Mouse (Mus musculus) heart, postnatal 36 days (tissue): ENCODE results near the gene Wbp1. TPM values are rescaled to one million over a fixed set of nuclear protein-coding genes. Genes with fewer than 3 reads are reported as not detected.
A peak's percentile ranks its signal among the peaks of the same experiment; 100 is the strongest.
"Not testable (repeated sequence)": the region's sequence is repeated elsewhere in the genome, so short reads cannot be mapped to it uniquely, and the experiment has no call there.

Experiments used
- DNase-seq, 2 experiments: peaks; one replicate each; pipeline ENCODE4 v3.0.0; 2021 to 2022
- intact Hi-C: fragments of 180-260 bp; cut with DNase I; formaldehyde crosslinking; loops from one replicate; pipeline ENCODE4 v1.15.1; 2025
- total RNA-seq, 2 experiments: library from RNA; stranded (reverse); gene quantifications; 2 replicates each; pipeline ENCODE4 v1.2.3; 2021

Wbp1 gene
- total RNA-seq = 10 to 100 TPM; 71.0 to 71.7 TPM

- DNase-seq = peak; percentile 88 to 93
- intact Hi-C loops = no loop called here
Observed at GRCm38 (mm10) chr6:83120930-83121862, at the start of gene Wbp1. TSS of gene Wbp1 (minus strand) at chr6:83121559.

DNA sequence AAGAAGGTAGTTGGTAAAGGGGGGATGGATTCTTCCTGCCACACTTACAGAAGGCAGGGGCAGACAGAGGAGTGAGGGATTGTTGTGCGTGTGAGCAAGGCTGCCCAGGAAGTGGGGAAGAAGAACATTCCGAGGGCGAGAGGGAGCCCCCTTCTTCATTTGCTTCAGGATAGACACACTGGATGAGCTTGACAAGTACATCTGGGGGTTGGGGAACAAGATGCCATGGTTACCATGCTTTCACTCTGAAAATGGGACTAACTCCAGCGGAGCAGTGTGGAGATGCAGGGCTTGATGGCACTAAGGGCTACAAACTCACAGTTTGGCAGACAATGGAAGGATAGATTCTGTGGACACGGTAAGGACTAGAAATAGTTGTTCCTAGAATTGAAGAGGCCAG is 49.7 kb upstream of the Wbp1 start:
- intact Hi-C loops = no loop called here
- DNase-seq = no peak

- intact Hi-C loops = no loop called here
- DNase-seq = no peak
Observed at GRCm38 (mm10) chr6:83169872-83170271, 48.5 kb upstream of the Wbp1 start.

DNA sequence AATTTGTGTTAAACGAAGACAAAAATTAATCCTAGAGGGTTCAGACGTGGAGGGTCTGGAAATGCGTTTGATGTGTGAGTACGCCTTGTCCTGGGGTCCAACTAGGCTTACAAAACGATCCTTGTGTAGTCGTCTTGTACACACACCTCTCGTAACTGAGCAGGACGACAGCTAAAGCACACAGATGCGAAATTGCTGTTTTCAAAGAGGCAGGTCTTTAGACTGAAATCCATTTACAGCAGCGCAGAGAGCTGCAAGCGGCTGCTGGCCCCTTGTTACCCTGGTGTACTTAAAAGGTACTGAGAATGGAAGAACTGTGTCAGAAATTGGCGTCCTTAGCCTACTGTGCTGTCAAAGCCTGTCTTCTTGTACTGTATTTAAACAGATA is 44.9 kb upstream of the Wbp1 start:
- no peak for DNase-seq
- intact Hi-C loops = no loop called here

DNA sequence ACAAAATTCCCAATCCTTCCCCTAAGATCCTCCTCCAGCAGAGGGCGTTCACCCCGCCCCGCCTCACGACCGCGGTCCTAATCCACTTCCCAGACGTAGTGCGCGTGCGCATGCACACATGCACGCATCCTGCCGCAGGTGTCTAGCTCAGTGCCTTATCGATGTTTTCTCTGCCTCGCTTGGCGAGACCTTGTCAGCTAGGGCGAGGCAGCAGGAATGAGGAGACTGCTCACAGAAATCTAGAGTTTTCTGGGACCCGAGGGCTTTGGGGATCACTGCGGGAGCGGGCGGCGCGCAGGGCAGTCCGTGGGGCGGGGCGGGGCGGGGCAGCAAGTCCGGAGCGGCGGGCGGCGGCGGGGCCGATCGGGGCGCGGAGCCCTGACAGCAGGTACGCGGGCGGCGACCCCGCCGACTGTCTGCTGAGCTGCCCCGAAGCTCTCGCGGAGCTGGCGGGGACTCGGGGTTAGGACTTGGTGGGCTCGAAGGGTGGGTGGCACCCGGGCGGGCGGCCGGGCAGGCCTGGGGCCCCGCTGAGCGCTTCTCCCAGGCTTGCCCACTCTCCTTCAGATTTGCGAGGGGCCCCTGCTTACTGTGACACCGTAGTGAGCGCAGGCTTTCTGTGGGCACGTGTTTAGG is 44.4 kb upstream of the Wbp1 start, which contains the start of gene Dctn1:
Gene Dctn1, plus strand, starts transcription at position 314 of the 636 bp plus-strand sequence.
- DNase-seq = peak; percentile 94 to 98
- intact Hi-C loops = no loop called here

DNA sequence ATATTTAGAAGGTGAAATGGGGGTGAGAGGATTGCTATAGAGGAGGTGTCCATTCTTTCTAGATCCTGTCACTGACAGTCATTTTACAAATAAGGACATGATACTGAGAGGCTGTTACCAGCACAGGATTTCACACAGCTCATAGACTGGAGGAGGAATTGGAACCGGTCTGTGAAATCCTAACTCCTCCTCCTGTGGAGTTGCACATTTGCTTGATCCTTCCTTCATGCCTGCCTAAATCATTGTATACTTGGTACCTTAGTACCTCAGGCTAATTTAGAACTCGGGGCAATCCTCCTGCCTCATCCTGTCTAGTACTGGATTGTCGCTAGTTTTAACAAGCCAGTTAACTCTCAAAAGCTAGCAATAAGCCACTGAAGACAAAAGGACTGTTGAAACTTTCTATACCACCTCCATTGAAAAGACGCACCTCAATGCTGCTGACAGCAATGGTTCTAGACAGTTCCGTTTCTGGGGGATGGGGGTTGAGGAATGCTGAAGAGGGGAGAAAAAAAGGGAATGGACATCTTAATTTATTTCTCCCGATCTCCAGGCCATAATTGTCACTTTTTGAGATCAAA is 43.8 kb upstream of the Wbp1 start:
- peak in 1 of 2 experiments; percentile 9 for DNase-seq
- intact Hi-C loops = no loop called here

GRCm38 (mm10) chr6:83162701-83163100 is 41.3 kb upstream of the Wbp1 start:
- intact Hi-C loops = loop anchor here (5.0 kb wide), 1 partner anchor 115 kb away; no protein-coding TSS in a partner anchor
- peak; percentile 56 for DNase-seq

DNA sequence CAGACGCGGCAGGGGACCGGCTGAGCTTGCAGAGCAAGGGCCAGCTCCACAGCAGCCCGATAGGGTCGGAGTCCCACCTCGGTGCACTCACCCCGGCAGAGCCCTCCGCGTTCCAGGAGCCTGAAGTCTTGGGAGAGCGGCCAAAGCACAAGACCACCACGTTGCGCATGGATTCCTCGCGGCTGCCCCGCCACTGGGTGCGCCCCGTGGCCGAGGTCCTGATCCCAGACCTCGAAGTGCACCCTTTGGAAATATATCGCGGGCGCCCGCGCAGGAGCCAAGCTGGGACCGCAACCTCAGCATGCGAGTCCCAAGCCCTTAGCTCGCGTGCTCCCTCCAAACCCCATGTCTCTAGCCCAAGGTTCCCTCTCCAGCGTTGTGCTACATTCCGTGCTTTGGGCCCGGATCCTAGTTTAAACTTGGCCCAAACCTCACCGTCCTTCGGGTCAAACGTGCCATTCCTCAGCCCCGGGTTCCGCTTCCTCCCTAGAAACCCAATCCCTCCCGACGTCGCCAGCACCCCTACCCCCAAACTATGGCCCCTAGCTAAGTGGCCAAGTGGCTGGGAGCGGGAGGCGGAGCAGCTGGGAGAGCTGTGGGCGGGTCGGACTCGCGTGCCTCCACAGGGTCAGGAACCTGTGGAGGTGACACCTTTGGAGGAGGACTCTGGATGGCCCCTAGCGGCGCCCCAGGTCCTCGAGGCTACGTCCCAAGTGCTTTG is 40.7 kb upstream of the Wbp1 start:
- peak; percentile 40 to 53 for DNase-seq

DNA sequence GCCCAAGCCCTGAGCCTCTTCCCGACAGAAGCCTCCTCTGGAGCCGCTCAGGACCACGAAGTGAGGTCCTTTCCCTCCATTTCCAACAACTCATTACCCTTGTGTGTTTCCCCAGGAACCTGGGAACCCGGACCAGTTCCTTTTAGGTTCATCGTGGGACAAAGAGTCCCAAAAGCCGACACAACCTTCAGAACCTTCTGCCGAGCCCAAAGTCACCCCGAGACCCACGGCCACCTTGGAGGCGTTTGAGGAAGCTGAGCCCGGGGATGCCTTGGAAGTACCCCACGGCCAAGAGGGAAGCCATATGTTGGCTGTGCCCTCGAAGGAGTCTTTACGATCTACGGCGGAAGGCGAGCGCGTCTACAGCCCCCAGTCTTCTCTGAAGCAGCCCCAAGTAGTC is 40.1 kb upstream of the Wbp1 start:
- DNase-seq = no peak
- intact Hi-C loops = loop anchor here (2.0 to 5.0 kb wide), 3 partner anchors 45 to 165 kb away; no protein-coding TSS in a partner anchor

More for the DNA sequence above, 40.7 kb upstream of the Wbp1 start:
- intact Hi-C loops = loop anchor here (2.0 to 5.0 kb wide), 3 partner anchors 45 to 165 kb away; no protein-coding TSS in a partner anchor

- intact Hi-C loops = not testable (repeated sequence)
- DNase-seq = peak in 1 of 2 experiments; percentile 16
Observed at GRCm38 (mm10) chr6:83159456-83159855, 38.1 kb upstream of the Wbp1 start.

DNA sequence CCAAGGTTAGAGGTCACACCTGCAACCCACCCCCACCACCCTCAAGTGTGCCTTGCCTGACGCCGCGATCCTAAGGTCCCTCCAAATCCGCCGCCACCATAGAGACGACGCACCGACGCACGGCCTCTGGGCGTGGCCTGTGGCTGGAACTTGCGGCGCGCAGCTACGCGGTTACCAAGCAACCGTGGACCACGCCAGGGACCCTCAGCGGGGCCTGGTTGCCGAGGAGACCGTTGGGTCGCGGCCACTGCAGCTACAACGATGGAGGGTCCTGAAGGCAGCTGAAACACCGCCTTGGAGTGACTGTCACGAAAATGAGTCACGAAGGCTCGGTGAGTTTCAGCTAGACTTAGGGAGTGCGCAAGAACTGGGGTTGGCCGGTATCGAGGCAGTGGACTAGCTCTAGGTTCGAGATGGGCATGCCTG is 34.9 kb upstream of the Wbp1 start, which contains the start of the genes Wdr54 and 1700003E16Rik:
Gene Wdr54, minus strand, starts transcription at position 139 of the 426 bp plus-strand sequence.
Gene 1700003E16Rik, plus strand, starts transcription at position 146 of the 426 bp plus-strand sequence.
- intact Hi-C loops = no loop called here
- DNase-seq = peak; percentile 51 to 63

DNA sequence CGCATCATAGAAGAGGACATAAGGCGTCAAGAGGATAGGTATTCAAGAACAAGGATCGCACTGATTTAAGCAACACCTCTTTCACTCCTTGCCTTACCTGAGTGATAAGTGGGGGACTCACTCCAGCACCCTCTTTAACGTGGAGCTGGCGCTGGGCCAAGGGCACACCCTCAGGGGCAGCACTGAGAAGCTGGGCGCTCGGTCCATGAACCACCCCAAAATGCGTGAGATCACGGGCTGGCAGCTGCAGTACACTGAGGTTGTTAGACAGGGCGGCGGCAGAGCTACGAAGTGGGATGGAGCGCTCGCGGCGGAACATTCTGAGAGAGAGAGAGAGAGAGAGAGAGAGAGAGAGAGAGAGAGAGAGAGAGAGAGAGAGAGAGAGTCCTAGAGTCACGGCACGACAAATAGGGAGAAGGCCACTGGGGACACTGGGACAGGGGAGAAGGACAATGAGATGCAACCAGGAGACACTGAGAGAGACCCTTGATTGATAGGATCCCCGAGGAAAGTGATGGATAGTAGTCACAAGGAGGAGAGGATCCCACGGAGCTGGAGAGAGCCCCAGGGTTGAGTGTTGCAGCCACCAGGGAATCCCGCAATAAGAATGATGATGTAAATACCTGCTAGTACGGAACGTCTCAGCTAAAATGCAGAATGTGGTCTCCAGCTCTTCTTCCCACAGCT is 34.3 kb upstream of the Wbp1 start:
- intact Hi-C loops = no loop called here
- peak in 1 of 2 experiments; percentile 11 for DNase-seq

DNA sequence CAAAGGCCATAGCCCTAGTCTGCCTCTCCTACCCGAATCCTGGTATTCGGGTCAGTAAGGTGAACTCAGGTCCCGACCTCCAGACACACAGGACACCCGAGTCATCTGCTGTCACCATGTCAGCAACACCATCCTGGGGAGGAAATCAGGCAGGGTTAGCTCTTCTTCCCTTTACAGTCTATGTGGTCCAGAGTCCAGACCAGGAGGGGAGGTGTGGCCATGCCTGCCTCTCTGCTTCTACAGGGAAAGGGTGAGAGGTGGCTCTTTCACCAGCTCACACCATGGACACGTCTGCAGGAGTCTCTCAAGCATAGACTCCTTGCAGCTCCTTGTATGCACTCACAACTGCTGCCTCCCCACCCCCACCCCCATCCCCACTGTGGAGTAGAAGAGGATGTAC is 32.1 kb upstream of the Wbp1 start:
- intact Hi-C loops = no loop called here
- no peak for DNase-seq

DNA sequence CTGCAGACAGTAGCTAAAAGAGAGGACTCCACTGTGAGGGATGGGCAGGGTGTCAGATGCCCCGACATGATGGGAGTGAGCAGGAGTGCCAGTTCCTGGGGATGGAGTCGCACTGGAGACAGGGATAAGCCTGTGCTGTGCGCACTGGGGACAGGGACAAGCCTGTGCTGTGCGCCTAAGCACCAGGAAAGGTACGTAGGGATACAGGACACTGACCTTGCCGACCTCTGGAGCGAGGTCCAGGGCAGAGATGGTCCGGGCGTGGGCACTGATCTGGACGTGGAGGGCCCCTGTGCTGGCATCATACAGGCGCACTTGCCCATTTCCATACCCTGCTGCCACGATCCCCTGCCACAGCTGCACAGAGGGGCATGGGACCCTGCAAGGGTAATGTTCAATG is 31.7 kb upstream of the Wbp1 start:
- no peak for DNase-seq
- intact Hi-C loops = no loop called here

- no peak for DNase-seq
- intact Hi-C loops = no loop called here
Observed at GRCm38 (mm10) chr6:83151721-83152120, 30.4 kb upstream of the Wbp1 start.

- no peak for DNase-seq
- intact Hi-C loops = no loop called here
Observed at GRCm38 (mm10) chr6:83147280-83147679, 25.9 kb upstream of the Wbp1 start.

DNA sequence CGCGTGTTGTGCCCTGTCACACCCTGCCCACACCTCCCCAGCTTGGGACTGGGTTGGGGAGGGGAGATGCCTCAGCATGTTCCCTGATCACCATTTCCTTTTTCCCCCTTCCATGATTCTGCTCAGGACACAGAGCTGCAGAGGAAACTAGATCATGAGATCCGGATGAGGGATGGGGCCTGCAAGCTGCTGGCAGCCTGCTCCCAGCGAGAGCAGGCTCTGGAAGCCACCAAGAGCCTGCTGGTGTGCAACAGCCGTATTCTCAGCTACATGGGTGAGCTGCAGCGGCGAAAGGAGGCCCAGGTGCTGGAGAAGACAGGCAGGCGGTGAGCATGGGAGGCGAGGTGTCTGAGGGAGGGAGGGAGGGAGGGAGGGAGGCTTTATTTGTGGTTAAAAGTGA is 24.4 kb upstream of the Wbp1 start:
- intact Hi-C loops = no loop called here
- DNase-seq = no peak

DNA sequence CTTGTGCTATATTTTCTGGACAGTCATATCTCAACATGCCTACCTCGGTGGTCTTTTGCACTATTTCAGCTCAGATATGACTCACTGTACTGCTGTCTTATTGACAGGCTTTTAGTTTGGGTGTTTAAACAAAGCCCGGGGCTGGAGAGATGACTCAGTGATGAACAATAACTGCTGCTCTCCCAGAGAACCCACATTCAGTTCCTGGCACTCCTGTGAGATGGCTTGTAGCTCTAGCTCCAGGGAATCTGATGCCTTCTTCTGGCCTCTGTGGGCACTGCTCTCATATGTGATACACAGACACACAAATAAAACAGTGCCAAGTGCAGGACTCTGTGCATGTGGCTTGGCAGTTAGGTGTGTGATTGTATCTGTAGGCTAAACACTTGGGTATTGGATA is 23.9 kb upstream of the Wbp1 start:
- intact Hi-C loops = no loop called here
- no peak for DNase-seq

GRCm38 (mm10) chr6:83142886-83143285 is 21.5 kb upstream of the Wbp1 start:
- no peak for DNase-seq
- intact Hi-C loops = no loop called here
